Mouse (Mus musculus): ENCODE results near the gene Rack1. TPM values are rescaled to one million over a fixed set of nuclear protein-coding genes. Genes with fewer than 3 reads are reported as not detected.
"Not testable (repeated sequence)": the region's sequence is repeated elsewhere in the genome, so short reads cannot be mapped to it uniquely, and the experiment has no call there.

Gene Rack1
- total RNA-seq, 2 experiments from 2014 or later, result 805 to 857 TPM

- DNase-seq, result no peak
Observed at GRCm38 (mm10) chr11:48819614-48820307, 19.6 kb downstream of the Rack1 start.

- no peak for DNase-seq
Observed at GRCm38 (mm10) chr11:48820308-48820674, 20.2 kb downstream of the Rack1 start.

- not testable (repeated sequence) for DNase-seq
Observed at GRCm38 (mm10) chr11:48821299-48821698, 21.2 kb downstream of the Rack1 start.

GRCm38 (mm10) chr11:48822768-48823512 lies 22.8 kb downstream of the Rack1 start:
- DNase-seq, result no peak

- peak; percentile 68 for DNase-seq
Observed at GRCm38 (mm10) chr11:48823536-48823972, 23.4 kb downstream of the Rack1 start.

GRCm38 (mm10) chr11:48824311-48824830 lies 24.2 kb downstream of the Rack1 start:
- no peak for DNase-seq

- DNase-seq, result not testable (repeated sequence)
Observed at GRCm38 (mm10) chr11:48825979-48826751, 26.0 kb downstream of the Rack1 start, which contains the start of the genes Trim7 and Gm12184. TSS of gene Trim7 (plus strand) at chr11:48826140. TSS of gene Gm12184 (minus strand) at chr11:48826655.

GRCm38 (mm10) chr11:48826752-48827096 lies 26.6 kb downstream of the Rack1 start:
- DNase-seq, result no peak

- DNase-seq, result no peak
Observed at GRCm38 (mm10) chr11:48827926-48828325, 27.8 kb downstream of the Rack1 start.

- no peak for DNase-seq
Observed at GRCm38 (mm10) chr11:48830279-48830678, 30.1 kb downstream of the Rack1 start.

GRCm38 (mm10) chr11:48831273-48831672 lies 31.1 kb downstream of the Rack1 start:
- no peak for DNase-seq

GRCm38 (mm10) chr11:48833078-48833730 lies 33.1 kb downstream of the Rack1 start:
- DNase-seq, result no peak

- peak; percentile 95 for DNase-seq
Observed at GRCm38 (mm10) chr11:48833731-48834639, 33.9 kb downstream of the Rack1 start.

GRCm38 (mm10) chr11:48835923-48836322 lies 35.8 kb downstream of the Rack1 start:
- no peak for DNase-seq

GRCm38 (mm10) chr11:48836990-48837309 lies 36.8 kb downstream of the Rack1 start:
- no peak for DNase-seq

- DNase-seq, result peak; percentile 78
Observed at GRCm38 (mm10) chr11:48837310-48838180, 37.4 kb downstream of the Rack1 start.

GRCm38 (mm10) chr11:48838181-48838797 lies 38.2 kb downstream of the Rack1 start:
- DNase-seq, result no peak

- no peak for DNase-seq
Observed at GRCm38 (mm10) chr11:48838879-48839680, 38.9 kb downstream of the Rack1 start.

GRCm38 (mm10) chr11:48840805-48841204 lies 40.7 kb downstream of the Rack1 start:
- DNase-seq, result no peak
